Mouse (Mus musculus) cerebellum, adult 9-10 months (tissue): ENCODE data around the gene Snapc5.
"Not testable (repeated sequence)": the region's sequence is repeated elsewhere in the genome, so short reads cannot be mapped to it uniquely, and the experiment has no call there.

Experiments used
- DNase-seq: peaks from one replicate; pipeline ENCODE4 v3.0.0; 2022

Gene Snapc5

DNA sequence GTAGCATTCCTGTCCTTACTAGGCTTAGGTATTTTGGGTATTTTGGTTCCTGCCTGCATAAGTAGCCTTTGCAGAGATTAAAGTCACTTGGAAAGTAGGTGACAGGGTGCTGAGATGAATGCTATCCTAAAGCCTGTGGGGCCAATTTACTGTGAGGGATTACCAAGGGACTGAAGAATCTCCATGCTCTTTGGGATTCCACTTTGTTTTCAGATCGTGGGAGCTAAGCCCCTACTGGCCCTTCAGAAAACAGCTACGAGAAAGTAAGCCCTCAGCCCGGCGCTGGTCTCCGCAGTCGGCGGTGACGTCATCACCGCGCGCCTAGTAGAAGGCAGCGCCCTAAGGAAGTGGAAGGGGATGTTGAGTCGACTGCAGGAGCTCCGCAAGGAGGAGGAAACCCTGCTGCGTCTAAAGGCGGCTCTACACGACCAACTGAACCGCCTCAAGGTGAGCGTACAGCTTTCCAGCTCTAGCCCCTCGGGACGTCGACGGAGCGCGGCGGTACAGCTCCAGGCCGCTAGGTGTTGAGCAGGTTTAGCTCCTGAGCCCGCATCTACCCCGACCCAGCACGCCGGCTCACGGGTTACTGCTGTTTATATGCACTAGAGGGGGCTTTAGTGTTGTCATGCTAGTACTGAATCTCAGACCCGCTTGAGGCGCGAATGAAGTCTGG, at the start of gene Snapc5:
Gene Snapc5, plus strand, starts transcription at position 301 of the 673 bp plus-strand sequence.
- peak; percentile 86 for DNase-seq

- DNase-seq: no peak
Observed at GRCm38 (mm10) chr9:64131623-64132022, 47.5 kb upstream of the Snapc5 start.

DNA sequence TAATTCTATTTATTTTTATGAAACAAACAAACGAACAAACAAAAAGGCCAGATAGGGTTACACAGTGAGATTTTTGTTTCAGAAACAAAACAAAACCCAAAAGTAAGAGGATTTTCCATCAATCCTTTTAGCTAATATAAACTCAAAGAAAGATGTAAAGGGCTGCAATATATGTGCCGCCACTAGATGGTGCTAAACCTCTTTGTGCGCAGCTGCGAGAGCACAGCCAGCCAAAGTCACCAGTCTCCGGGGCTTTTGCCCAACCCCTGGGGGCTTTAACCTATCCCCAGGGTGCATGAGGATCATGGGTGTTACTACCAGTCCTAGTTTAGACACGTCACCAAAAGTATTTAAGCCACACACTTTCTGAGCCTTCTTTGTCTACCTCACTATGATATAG, 40.2 kb upstream of the Snapc5 start:
- peak; percentile 43 for DNase-seq

DNA sequence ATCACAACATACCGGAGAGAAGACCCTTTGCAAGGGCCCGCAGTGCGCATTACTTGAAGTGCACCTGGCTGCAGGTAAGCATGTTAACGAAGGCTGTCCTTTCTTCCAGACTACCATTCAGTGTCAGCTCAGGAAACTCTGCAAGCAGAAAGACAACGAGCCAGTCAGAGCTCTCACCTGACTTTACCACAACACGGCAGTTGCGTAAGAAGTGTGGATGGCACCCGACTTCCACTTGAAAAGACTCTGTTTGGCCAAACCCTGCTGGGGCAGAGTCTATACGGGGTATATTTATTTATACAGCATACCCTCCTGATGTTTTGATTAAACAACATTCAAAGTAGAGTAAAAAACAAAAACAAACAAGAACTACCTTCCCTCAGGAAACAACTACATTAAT, 39.2 kb upstream of the Snapc5 start:
- DNase-seq: no peak

DNA sequence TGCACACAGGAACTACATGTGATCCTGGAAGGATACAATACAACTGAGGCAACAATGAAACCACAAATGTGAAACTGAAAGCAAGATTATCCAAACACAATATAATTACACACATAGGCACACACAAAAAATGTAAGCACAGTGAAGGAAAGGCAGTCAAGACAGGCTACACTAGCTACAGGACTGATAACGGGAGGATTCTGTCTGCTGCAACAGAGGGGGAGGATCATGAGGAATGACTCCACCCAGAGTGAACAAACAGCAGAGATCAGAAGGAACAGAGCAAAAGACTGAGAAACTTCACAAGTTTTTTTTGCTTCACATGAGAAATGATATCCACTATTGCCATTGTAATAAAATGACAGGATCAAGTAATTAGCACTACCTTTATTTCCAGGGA, 22.4 kb upstream of the Snapc5 start:
- DNase-seq: no peak

- no peak for DNase-seq
Observed at GRCm38 (mm10) chr9:64160471-64160870, 18.6 kb upstream of the Snapc5 start.

DNA sequence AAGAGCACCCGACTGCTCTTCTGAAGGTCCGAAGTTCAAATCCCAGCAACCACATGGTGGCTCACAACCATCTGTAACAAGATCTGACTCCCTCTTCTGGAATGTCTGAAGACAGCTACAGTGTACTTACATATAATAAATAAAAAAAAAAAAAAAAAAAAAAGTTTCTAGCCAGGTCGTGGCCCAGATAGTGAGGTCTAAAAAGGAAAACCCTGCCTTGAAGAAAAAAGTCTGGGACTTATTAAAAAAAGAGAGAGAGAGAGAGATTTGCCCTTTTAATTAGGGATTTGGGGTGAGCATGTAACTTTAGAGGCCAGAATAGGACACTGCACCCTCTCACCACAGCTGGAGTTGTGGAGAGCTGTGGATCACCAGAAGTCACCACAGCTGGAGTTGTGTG, 9.1 kb upstream of the Snapc5 start:
- DNase-seq: not testable (repeated sequence)

DNA sequence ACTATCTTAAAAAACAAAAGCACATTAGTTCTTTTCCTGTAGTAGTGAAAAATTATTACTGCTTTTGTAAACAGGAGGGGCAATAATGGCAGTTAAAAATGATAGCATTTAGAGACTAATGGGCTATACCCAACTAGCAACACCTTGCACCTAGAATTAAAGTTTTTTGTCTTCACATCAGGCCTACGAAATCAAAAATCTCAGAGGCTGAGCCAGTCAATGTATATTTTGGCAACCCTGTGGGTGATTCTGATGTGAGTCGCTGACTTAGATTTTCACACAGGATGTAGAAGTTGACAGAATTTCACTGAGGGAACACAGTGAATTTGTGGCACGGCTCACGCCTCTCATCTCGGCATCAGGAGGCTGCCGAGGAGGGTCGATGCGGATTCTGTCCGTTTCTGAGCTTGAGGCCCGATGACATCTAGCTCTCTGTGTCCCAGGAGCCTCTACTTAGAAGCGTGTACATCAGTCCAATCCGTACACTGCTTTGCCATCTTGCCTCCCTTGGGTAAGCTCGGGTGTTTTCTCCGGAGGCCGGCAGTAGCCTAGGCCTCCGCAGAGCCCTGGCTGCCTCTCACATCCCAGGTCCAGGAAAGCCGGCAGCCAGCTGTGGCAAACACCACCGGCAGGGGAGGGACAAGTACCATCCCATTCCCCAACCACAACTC, 6.8 kb upstream of the Snapc5 start:
- DNase-seq: no peak

GRCm38 (mm10) chr9:64172816-64173665, 6.0 kb upstream of the Snapc5 start, which contains the start of the genes Zwilch and Rpl4:
TSS of gene Zwilch (minus strand) at chr9:64173104.
TSS of gene Rpl4 (plus strand) at chr9:64173375.
- DNase-seq: peak; percentile 92

DNA sequence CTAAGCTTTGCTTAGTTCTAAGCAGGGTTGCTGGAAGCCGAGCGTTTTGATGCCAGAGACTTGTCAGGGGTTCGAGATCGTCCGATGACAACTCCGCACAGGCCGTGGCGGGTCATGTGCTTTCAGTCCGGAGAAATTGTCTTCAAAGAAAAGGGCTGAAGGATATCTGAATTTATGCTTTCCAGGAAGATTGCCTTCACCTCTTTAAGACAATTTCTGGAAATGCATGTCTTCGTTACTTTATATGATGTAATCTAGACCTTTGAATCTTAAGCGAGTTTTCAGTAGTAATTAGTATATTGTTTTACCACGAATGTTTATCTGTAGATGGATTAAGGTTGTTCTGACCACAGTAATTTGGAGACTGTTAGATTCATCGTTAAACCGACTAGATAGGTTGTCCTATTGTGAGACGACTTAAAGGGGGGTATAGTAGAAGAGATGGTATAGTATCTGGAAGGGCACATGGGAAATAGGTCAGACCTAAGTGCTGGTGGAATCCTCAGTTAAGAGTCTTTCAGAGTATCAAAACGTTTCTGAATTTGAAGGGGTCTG, 5.3 kb upstream of the Snapc5 start:
- DNase-seq: no peak

- no peak for DNase-seq
Observed at GRCm38 (mm10) chr9:64174341-64174740, 4.7 kb upstream of the Snapc5 start.

GRCm38 (mm10) chr9:64174766-64175165, 4.3 kb upstream of the Snapc5 start:
- DNase-seq: no peak

- no peak for DNase-seq
Observed at GRCm38 (mm10) chr9:64175378-64175777, 3.7 kb upstream of the Snapc5 start.

DNA sequence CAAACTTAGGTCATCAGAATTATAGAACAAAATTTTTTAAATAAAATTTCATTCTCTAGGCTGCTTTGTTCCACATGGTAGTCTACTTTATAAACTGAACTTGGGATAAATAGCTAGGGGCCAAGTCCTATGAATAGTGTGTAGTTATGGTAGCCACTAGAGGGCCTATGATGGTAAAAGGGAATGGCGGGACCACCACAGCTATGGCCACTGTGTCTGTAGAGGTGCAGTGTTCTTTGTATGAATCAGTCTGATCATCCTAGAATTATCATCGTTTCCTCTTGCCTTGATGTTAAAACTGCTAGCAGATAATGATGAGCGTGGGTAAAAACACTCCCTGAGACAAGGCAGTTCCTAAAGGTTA, 482 bp upstream of the Snapc5 start:
- DNase-seq: no peak

DNA sequence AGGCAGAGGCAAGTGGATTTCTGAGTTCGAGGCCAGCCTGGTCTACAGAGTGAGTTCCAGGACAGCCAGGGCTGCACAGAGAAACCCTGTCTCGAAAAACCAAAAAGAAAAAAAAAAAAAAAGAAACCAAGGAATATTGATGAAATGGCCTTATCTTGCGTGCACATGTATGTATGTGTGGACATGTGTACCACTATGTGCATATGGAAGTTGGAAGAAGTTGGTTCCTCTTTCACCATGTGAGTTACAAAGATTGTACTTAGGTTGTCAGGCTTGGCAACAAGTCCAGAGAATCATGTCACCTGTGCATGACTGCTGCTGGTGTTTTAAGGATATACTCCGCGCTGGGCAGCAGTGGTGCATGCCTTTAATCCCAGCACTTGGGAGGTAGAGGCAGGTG, 4.2 kb downstream of the Snapc5 start:
- DNase-seq: not testable (repeated sequence)

GRCm38 (mm10) chr9:64184166-64184840, 5.2 kb downstream of the Snapc5 start:
- no peak for DNase-seq

GRCm38 (mm10) chr9:64193879-64194278, 14.8 kb downstream of the Snapc5 start:
- DNase-seq: no peak

DNA sequence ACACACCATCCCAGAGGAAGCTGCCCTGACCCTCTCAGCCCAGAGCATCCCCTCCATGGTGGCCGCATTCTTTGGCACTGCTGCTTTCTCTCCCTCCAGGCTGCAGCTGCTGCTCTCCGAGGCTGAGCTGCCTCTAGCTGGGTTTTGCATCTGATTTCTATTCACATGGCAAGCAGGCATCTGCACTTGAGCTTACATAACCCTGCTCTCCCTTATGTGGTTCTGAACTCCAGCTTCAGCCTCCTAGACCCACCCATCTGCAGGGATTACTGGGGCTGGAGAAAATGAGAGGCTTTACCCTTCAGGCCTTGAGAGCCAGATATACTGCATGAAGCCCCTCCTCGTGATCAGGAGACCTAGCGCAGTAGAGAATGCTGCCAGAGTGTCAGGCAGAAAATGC, 16.5 kb downstream of the Snapc5 start:
- no peak for DNase-seq

DNA sequence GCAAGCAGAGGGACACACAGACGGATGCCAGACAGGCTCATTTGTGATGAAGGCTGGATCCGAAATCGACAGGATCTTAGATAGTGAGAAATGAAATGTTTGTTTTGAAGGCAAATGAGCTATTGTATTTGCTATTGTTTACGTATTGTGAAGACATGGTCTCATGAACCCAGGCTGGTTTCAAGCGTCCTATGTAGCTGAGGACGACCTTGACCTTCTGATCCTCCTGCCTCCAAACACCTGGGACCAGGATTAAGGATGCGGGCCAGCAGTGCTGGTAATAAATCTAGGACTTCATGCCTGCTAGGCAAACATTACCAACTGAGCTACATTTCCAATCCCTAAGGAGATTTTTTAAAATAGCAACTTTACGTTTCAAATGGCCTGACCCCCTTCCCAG, 18.4 kb downstream of the Snapc5 start:
- DNase-seq: no peak

GRCm38 (mm10) chr9:64198068-64198762, 19.1 kb downstream of the Snapc5 start:
- no peak for DNase-seq

- not testable (repeated sequence) for DNase-seq
Observed at GRCm38 (mm10) chr9:64198763-64199418, 19.8 kb downstream of the Snapc5 start.

DNA sequence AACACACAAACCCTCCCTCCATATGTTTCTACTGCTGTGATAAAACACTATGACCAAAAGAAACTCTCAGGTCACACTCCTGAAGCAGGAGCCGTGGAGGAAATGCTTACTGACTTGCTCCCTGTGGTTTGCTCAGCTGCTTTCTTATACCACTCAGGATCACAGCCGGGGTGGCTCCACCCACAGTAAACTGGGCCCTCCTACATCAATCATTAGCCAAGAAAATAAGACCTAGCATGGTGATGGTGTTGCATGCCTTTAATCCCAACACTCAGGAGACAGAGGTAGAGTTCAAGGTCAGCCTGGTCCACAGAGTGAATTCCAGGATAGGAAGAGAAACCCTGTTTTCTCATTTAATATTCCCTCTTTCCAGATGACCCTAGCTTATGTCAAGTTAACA, 20.8 kb downstream of the Snapc5 start:
- DNase-seq: no peak
